Mouse (Mus musculus): ENCODE data around the gene Ttc28. TPM values are rescaled to one million over a fixed set of nuclear protein-coding genes. Genes with fewer than 3 reads are reported as not detected.

The Ttc28 gene
- polyA plus RNA-seq, 1 experiment: 14.4 TPM

DNA sequence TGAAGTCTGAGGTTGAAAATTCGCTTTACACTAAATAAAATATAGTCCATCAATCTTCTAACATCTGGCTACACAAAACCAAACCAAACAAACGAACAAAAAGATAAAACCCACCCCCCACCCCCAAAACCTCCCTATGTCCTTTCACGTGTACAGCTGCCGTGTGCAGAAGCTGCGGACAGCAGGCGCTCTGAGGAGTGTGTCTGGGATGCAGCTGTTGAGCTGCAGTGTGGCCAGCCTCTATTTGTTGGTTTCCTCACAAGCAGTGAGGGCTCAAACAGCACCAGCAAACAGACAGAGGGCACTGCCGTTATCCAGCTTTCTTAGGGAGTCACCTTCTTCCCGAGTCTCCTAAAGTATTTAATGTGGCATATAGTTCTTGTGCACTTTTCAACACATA lies 146.6 kb downstream of the Ttc28 start:
- no peak overlapping the region for H3K4me3 ChIP-seq (replicated peaks; ENCODE audit: extremely low read depth, low read depth, low read length)
- DNase-seq: no peak
- TF ChIP-seq CTCF (IDR thresholded peaks at IDR 0.05; ENCODE audit: insufficient read depth, low read length) (no peak), POLR2A (IDR thresholded peaks at IDR 0.05; ENCODE audit: borderline replicate concordance, extremely low read depth, low read depth, low read length) (no peak)
- 70% methylated on average over 8 of the region's 8 CpGs for WGBS
- peaks cover 2% of the 10 kb centered on the region; the same call in 1 of the 2 replicates for H3K4me1 ChIP-seq (ENCODE audit: control insufficient read depth, insufficient read depth, low read length)

DNA sequence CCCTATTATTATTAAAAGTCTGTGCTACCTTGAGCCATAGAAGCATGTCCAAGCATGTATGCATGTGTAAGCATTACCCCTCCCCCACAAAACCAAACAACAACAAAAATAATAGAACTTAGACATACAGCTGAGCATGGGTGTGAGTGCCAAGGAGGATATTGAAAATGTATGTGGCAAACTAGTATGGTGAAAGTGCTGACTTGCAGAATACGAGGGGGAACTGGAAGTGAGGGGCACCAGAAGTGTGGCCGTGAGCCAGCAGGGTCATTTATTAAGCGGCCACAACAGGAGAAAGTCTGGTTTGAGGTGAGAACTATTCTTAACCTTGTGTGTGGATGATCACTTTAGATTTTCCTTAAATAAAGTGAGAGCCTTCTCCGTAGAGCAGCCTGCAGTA lies 148.7 kb downstream of the Ttc28 start:
- TF ChIP-seq CTCF (IDR thresholded peaks at IDR 0.05; ENCODE audit: insufficient read depth, low read length): no peak
- no peak for TF ChIP-seq POLR2A (IDR thresholded peaks at IDR 0.05; ENCODE audit: borderline replicate concordance, extremely low read depth, low read depth, low read length)
- DNase-seq: no peak
- H3K4me1 ChIP-seq (ENCODE audit: control insufficient read depth, insufficient read depth, low read length): peaks cover 2% of the 10 kb centered on the region; the same call in 1 of the 2 replicates
- no peak overlapping the region for H3K4me3 ChIP-seq (replicated peaks; ENCODE audit: extremely low read depth, low read depth, low read length)
- WGBS: 42% methylated on average over 4 of the region's 4 CpGs

DNA sequence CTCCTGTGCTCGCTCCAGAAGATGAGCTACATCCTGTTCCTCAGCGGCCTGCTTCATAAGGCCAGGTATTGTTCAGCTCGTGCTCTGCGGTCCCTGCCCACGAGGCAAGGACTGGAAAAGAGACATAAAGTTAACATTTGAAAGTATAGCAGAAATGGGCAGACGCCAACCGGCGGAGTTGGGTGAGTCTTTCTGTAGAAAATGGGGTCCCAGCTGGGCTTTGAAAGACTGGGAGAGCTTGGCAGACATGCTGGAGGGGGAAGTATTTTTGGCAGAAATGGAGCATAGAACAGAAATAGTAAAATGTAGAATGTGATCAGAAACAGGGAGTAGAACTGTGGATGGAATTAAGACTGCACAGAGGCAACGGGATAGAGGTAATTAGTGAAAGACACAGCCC lies 149.3 kb downstream of the Ttc28 start:
- no peak for TF ChIP-seq POLR2A (IDR thresholded peaks at IDR 0.05; ENCODE audit: borderline replicate concordance, extremely low read depth, low read depth, low read length)
- TF ChIP-seq CTCF (IDR thresholded peaks at IDR 0.05; ENCODE audit: insufficient read depth, low read length): no peak
- Histone ChIP-seq H3K4me3 (replicated peaks; ENCODE audit: extremely low read depth, low read depth, low read length) (no peak overlapping the region), H3K4me1 (ENCODE audit: control insufficient read depth, insufficient read depth, low read length) (peaks cover 2% of the 10 kb centered on the region)
- DNase-seq: no peak
- 72% methylated on average over 9 of the region's 9 CpGs for WGBS

DNA sequence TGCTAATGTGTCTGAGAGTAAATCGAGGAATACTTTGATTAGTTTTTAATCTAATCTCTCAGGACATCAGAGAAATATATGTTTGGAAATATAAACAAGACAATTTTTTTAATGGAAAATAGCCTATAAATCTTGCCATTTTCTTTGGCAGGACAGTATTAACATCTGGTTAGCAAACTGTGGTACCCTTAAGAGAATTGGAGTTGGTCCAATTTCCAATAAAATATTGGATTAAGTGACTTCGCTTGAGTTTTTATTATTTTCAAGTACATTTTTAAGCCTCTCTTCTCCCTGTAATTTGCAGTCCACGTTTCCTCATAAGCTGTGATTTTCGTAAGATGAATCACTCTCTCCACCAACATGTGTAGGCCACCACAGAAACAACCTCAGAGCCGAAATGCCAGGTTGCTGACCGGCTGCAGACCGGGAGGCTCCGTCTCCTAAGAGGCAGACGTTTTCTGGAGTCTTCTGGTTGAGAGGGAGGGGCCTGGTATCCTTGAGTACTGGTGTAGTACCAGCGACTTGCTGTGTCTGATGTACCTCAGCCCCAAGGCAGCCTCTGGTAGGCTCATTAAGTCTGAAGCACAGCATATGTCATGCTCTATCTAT lies 153.2 kb downstream of the Ttc28 start:
- no peak overlapping the region for H3K4me3 ChIP-seq (replicated peaks; ENCODE audit: extremely low read depth, low read depth, low read length)
- TF ChIP-seq CTCF (IDR thresholded peaks at IDR 0.05; ENCODE audit: insufficient read depth, low read length) (no peak), POLR2A (IDR thresholded peaks at IDR 0.05; ENCODE audit: borderline replicate concordance, extremely low read depth, low read depth, low read length) (no peak)
- WGBS: 62% methylated on average over 10 of the region's 10 CpGs
- no peaks in the 10 kb centered on the region; the same call in 1 of the 2 replicates for H3K4me1 ChIP-seq (ENCODE audit: control insufficient read depth, insufficient read depth, low read length)
- no peak for DNase-seq

DNA sequence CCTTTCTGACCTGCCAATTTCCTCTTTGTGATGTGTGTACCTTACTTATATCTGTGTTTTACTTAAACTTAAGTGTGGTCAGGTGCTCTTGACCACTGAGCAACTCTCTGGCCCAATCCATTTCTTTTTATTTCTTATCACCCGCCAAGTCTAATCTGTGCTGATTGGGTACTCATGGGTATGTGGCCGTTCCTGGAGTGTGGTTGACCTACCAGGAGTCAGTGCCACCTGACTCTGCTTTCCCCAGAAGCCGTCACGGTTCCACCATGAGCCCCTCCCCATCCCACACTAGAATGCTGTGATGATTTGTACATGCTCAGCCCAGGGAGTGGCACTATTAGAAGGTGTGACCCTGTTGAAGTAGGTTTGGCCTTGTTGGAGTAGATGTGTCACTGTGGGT lies 153.9 kb downstream of the Ttc28 start:
- no peak for DNase-seq
- Histone ChIP-seq H3K4me3 (replicated peaks; ENCODE audit: extremely low read depth, low read depth, low read length) (no peak overlapping the region), H3K4me1 (ENCODE audit: control insufficient read depth, insufficient read depth, low read length) (no peaks in the 10 kb centered on the region; the same call in 1 of the 2 replicates)
- no peak for TF ChIP-seq CTCF (IDR thresholded peaks at IDR 0.05; ENCODE audit: insufficient read depth, low read length)
- no peak for TF ChIP-seq POLR2A (IDR thresholded peaks at IDR 0.05; ENCODE audit: borderline replicate concordance, extremely low read depth, low read depth, low read length)
- 72% methylated on average over 4 of the region's 4 CpGs for WGBS

GRCm38 (mm10) chr5:111037123-111037748 lies 157.6 kb downstream of the Ttc28 start:
- H3K4me1 ChIP-seq (ENCODE audit: control insufficient read depth, insufficient read depth, low read length): no peaks in the 10 kb centered on the region; the same call in 1 of the 2 replicates
- H3K4me3 ChIP-seq (replicated peaks; ENCODE audit: extremely low read depth, low read depth, low read length): no peak overlapping the region
- 71% methylated on average over 7 of the region's 7 CpGs for WGBS
- TF ChIP-seq CTCF (IDR thresholded peaks at IDR 0.05; ENCODE audit: insufficient read depth, low read length) (no peak), POLR2A (IDR thresholded peaks at IDR 0.05; ENCODE audit: borderline replicate concordance, extremely low read depth, low read depth, low read length) (no peak)
- no peak for DNase-seq

- no peak for DNase-seq
- Histone ChIP-seq H3K4me3 (replicated peaks; ENCODE audit: extremely low read depth, low read depth, low read length) (no peak overlapping the region), H3K4me1 (ENCODE audit: control insufficient read depth, insufficient read depth, low read length) (peaks cover 16% of the 10 kb centered on the region)
- no peak for TF ChIP-seq CTCF (IDR thresholded peaks at IDR 0.05; ENCODE audit: insufficient read depth, low read length)
- TF ChIP-seq POLR2A (IDR thresholded peaks at IDR 0.05; ENCODE audit: borderline replicate concordance, extremely low read depth, low read depth, low read length): no peak
- 59% methylated on average over 6 of the region's 6 CpGs for WGBS
Measured at GRCm38 (mm10) chr5:111039771-111040170, 160.2 kb downstream of the Ttc28 start.

GRCm38 (mm10) chr5:111041952-111042351 lies 162.3 kb downstream of the Ttc28 start:
- Histone ChIP-seq H3K4me1 (ENCODE audit: control insufficient read depth, insufficient read depth, low read length) (peaks cover 25% of the 10 kb centered on the region), H3K4me3 (replicated peaks; ENCODE audit: extremely low read depth, low read depth, low read length) (no peak overlapping the region)
- no peak for DNase-seq
- TF ChIP-seq CTCF (IDR thresholded peaks at IDR 0.05; ENCODE audit: insufficient read depth, low read length) (no peak), POLR2A (IDR thresholded peaks at IDR 0.05; ENCODE audit: borderline replicate concordance, extremely low read depth, low read depth, low read length) (no peak)
- WGBS: 96% methylated on average over 5 of the region's 5 CpGs

DNA sequence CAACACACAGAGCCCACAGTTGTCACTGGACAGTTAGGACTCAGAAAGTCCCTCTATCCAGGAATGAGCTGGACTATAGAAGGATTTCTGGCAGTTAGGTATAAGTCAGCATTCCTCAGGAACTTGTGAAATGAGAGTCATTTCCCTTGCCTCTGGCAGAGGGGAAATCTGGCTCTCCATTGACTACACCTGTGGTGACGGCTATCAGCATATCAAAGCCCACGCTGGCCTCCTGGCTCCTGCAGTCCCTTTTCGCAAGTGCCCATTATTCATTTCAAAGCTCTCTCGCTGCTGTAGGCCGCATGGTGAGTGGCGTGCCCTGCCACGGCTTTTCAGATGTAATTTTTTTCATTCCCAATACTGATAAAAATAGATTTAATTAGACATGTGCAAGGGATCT lies 164.6 kb downstream of the Ttc28 start:
- Histone ChIP-seq H3K4me3 (replicated peaks; ENCODE audit: extremely low read depth, low read depth, low read length) (no peak overlapping the region), H3K4me1 (ENCODE audit: control insufficient read depth, insufficient read depth, low read length) (peaks cover 36% of the 10 kb centered on the region)
- no peak for DNase-seq
- 52% methylated on average over 7 of the region's 7 CpGs for WGBS
- TF ChIP-seq POLR2A (IDR thresholded peaks at IDR 0.05; ENCODE audit: borderline replicate concordance, extremely low read depth, low read depth, low read length): no peak
- no peak for TF ChIP-seq CTCF (IDR thresholded peaks at IDR 0.05; ENCODE audit: insufficient read depth, low read length)

GRCm38 (mm10) chr5:111046359-111046758 lies 166.8 kb downstream of the Ttc28 start:
- no peak for DNase-seq
- TF ChIP-seq CTCF (IDR thresholded peaks at IDR 0.05; ENCODE audit: insufficient read depth, low read length): no peak
- 65% methylated on average over 6 of the region's 6 CpGs for WGBS
- Histone ChIP-seq H3K4me1 (ENCODE audit: control insufficient read depth, insufficient read depth, low read length) (peaks cover 43% of the 10 kb centered on the region), H3K4me3 (replicated peaks; ENCODE audit: extremely low read depth, low read depth, low read length) (no peak overlapping the region)
